ENCODE assay signal across 9 mouse cellular contexts in the genomic region with DNA sequence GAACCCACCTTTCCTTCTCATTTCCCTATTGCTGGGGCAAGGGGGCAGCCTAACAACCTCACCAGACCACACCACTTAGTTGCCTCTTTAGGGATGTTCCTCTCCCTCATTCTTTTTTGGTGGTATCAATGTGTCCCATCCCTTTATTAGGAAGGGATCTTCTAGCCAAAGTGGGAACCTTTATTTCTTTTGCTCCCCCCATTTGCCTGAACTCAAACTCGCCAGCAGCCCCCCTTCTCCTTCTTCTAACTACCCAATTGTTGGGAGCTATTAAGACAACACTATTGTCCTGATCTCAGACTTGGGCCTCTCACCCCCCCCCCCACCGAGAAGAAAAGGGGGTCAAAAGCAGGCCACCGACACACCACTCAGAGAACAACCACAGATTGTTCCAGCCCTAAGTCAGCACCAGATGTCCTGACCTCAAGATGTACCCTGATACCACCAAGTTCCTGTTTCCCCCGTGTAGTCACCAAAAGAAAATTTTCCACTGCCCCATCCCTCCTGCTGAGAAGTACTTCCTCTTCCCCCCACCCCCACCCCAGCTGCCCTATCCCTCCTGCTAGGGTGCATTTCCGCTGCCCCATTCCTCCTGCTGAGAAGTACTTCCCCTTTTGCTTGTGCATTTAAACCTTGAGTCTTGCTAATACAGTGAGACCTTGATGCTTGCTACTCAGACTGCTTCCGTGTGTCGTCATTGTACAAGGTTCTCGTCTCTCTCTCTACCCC.
"Had no signal": no experiment of that assay in that cellular context is flagged by ENCODE, and none has a peak within 500 bp of the region (broad histone marks: within the 10 kb centered on the region; RNA-seq: fewer than 3 reads in every experiment).

No protein-coding gene starts in this region.

- ATAC-seq: liver, embryonic 12.5 days; midbrain, embryonic 13.5 days had no signal

- H3K36me3 ChIP-seq: limb, embryonic 15.5 days; liver, embryonic 12.5 days; midbrain, embryonic 13.5 days had no signal

- H3K27ac ChIP-seq: limb, embryonic 15.5 days; liver, embryonic 12.5 days; midbrain, embryonic 13.5 days had no signal

- DNase-seq: kidney, postnatal 25 days; layer of hippocampus, postnatal 36 days; lung, embryonic 14.5 days; lung, postnatal 10 days; thymus, adult 18-20 months; thymus, postnatal 14 days had no signal

- H3K27me3 ChIP-seq: limb, embryonic 15.5 days; liver, embryonic 12.5 days; midbrain, embryonic 13.5 days had no signal

- H3K9ac ChIP-seq: limb, embryonic 15.5 days; liver, embryonic 12.5 days; lung, embryonic 14.5 days; midbrain, embryonic 13.5 days had no signal

- H3K4me1 ChIP-seq: limb, embryonic 15.5 days; midbrain, embryonic 13.5 days had no signal

- H3K4me3 ChIP-seq: limb, embryonic 15.5 days; liver, embryonic 12.5 days; midbrain, embryonic 13.5 days had no signal

- H3K9me3 ChIP-seq: limb, embryonic 15.5 days; midbrain, embryonic 13.5 days had no signal
